Mouse (Mus musculus): ENCODE measurements around the gene Ipo9. TPM values are rescaled to one million over a fixed set of nuclear protein-coding genes. Genes with fewer than 3 reads are reported as not detected.

The Ipo9 gene
- polyA plus RNA-seq, 1 experiment from 2014 or later, result 156 TPM

- Histone ChIP-seq H3K27me3 (ENCODE audit: control insufficient read depth, insufficient read depth, low read length) (no peaks in the 10 kb centered on the region), H3K27ac (ENCODE audit: low read depth, low read length) (no peak overlapping the region), H3K9ac (replicated peaks; ENCODE audit: low read depth, low read length) (no peak overlapping the region), H3K4me2 (ENCODE audit: low read depth, low read length) (no peak overlapping the region), H3K36me3 (ENCODE audit: control insufficient read depth, insufficient read depth, low read length) (no peaks in the 10 kb centered on the region), H3K4me1 (ENCODE audit: control insufficient read depth, insufficient read depth, low read length) (no peaks in the 10 kb centered on the region), H3K9me3 (ENCODE audit: control insufficient read depth, low read length) (no peaks in the 10 kb centered on the region), H3K4me3 (ENCODE audit: low read depth, low read length) (no peak overlapping the region)
- ATAC-seq (ENCODE audit: low read depth), result no peak
- WGBS, result 65% methylated on average over 4 of the region's 4 CpGs
Measured at GRCm38 (mm10) chr1:135347498-135348169, 82.7 kb downstream of the Ipo9 start.

GRCm38 (mm10) chr1:135346891-135347290, 83.4 kb downstream of the Ipo9 start:
- H3K9ac ChIP-seq (replicated peaks; ENCODE audit: low read depth, low read length), result no peak overlapping the region
- no peak for ATAC-seq (ENCODE audit: low read depth)
- no peak overlapping the region for H3K4me2 ChIP-seq (ENCODE audit: low read depth, low read length)
- H3K27me3 ChIP-seq (ENCODE audit: control insufficient read depth, insufficient read depth, low read length), result no peaks in the 10 kb centered on the region
- no peak overlapping the region for H3K27ac ChIP-seq (ENCODE audit: low read depth, low read length)
- no peaks in the 10 kb centered on the region for H3K4me1 ChIP-seq (ENCODE audit: control insufficient read depth, insufficient read depth, low read length)
- no peak overlapping the region for H3K4me3 ChIP-seq (ENCODE audit: low read depth, low read length)
- H3K36me3 ChIP-seq (ENCODE audit: control insufficient read depth, insufficient read depth, low read length), result no peaks in the 10 kb centered on the region
- H3K9me3 ChIP-seq (ENCODE audit: control insufficient read depth, low read length), result no peaks in the 10 kb centered on the region
- 63% methylated on average over 3 of the region's 3 CpGs for WGBS

- no peaks in the 10 kb centered on the region for H3K4me1 ChIP-seq (ENCODE audit: control insufficient read depth, insufficient read depth, low read length)
- no peaks in the 10 kb centered on the region for H3K36me3 ChIP-seq (ENCODE audit: control insufficient read depth, insufficient read depth, low read length)
- no peak overlapping the region for H3K4me3 ChIP-seq (ENCODE audit: low read depth, low read length)
- no peaks in the 10 kb centered on the region for H3K27me3 ChIP-seq (ENCODE audit: control insufficient read depth, insufficient read depth, low read length)
- H3K4me2 ChIP-seq (ENCODE audit: low read depth, low read length), result no peak overlapping the region
- no peak overlapping the region for H3K9ac ChIP-seq (replicated peaks; ENCODE audit: low read depth, low read length)
- no peak overlapping the region for H3K27ac ChIP-seq (ENCODE audit: low read depth, low read length)
- WGBS, result 70% methylated on average over 4 of the region's 4 CpGs
- no peak for ATAC-seq (ENCODE audit: low read depth)
- no peaks in the 10 kb centered on the region for H3K9me3 ChIP-seq (ENCODE audit: control insufficient read depth, low read length)
Measured at GRCm38 (mm10) chr1:135344026-135344425, 86.3 kb downstream of the Ipo9 start.

- 65% methylated on average over 8 of the region's 8 CpGs for WGBS
Measured at GRCm38 (mm10) chr1:135341947-135342346, 88.4 kb downstream of the Ipo9 start.

More at GRCm38 (mm10) chr1:135341947-135342346, 88.4 kb downstream of the Ipo9 start:
- Histone ChIP-seq H3K9me3 (ENCODE audit: control insufficient read depth, low read length) (no peaks in the 10 kb centered on the region), H3K4me1 (ENCODE audit: control insufficient read depth, insufficient read depth, low read length) (no peaks in the 10 kb centered on the region), H3K27ac (ENCODE audit: low read depth, low read length) (no peak overlapping the region), H3K4me2 (ENCODE audit: low read depth, low read length) (no peak overlapping the region), H3K36me3 (ENCODE audit: control insufficient read depth, insufficient read depth, low read length) (no peaks in the 10 kb centered on the region), H3K9ac (replicated peaks; ENCODE audit: low read depth, low read length) (no peak overlapping the region), H3K27me3 (ENCODE audit: control insufficient read depth, insufficient read depth, low read length) (no peaks in the 10 kb centered on the region), H3K4me3 (ENCODE audit: low read depth, low read length) (no peak overlapping the region)
- ATAC-seq (ENCODE audit: low read depth), result no peak

Small RNAs within 50 kb of the gene (microRNA-seq; reads per million reads assigned to microRNA genes)
- gene Mir1231, result 2.3 reads per million

Other genes with a start within 250 kb of the Ipo9 start
- 0.27 and 0.35 TPM in 2 replicates for gene Elf3, start 171.9 kb downstream of the Ipo9 start, polyA plus RNA-seq (2014; fragmentation: Nextera tagmentation; extraction: Ambion mirVana)
- gene Rnpep, start 146.4 kb downstream of the Ipo9 start, polyA plus RNA-seq (2014; fragmentation: Nextera tagmentation; extraction: Ambion mirVana), result 89.5 and 107 TPM in 2 replicates
- 160 and 161 TPM in 2 replicates for gene Timm17a, start 116.7 kb downstream of the Ipo9 start, polyA plus RNA-seq (2014; fragmentation: Nextera tagmentation; extraction: Ambion mirVana)
- gene Lmod1, start 105.7 kb downstream of the Ipo9 start, polyA plus RNA-seq (2014; fragmentation: Nextera tagmentation; extraction: Ambion mirVana), result 0.17 TPM in 2 replicates
- 59.6 and 75.5 TPM in 2 replicates for gene Shisa4, start 55.3 kb downstream of the Ipo9 start, polyA plus RNA-seq (2014; fragmentation: Nextera tagmentation; extraction: Ambion mirVana)
- 61.2 and 64.9 TPM in 2 replicates for gene Nav1, start 176.8 kb upstream of the Ipo9 start, polyA plus RNA-seq (2014; fragmentation: Nextera tagmentation; extraction: Ambion mirVana)

All from neural tube, embryonic 14.5 days (tissue).